Mouse (Mus musculus) c-Kit-positive CD71-negative TER-119-negative erythroid progenitor cells, embryonic 14.5 days (primary cell): Measurements from ENCODE around the gene Plekha5.
"Not testable (repeated sequence)": the region's sequence is repeated elsewhere in the genome, so short reads cannot be mapped to it uniquely, and the experiment has no call there.

Experiments used
- DNase-seq: peaks from one replicate; pipeline ENCODE4 v3.0.0-alpha.2; 2013; ENCODE audit warnings: low read depth

The Plekha5 gene

DNA sequence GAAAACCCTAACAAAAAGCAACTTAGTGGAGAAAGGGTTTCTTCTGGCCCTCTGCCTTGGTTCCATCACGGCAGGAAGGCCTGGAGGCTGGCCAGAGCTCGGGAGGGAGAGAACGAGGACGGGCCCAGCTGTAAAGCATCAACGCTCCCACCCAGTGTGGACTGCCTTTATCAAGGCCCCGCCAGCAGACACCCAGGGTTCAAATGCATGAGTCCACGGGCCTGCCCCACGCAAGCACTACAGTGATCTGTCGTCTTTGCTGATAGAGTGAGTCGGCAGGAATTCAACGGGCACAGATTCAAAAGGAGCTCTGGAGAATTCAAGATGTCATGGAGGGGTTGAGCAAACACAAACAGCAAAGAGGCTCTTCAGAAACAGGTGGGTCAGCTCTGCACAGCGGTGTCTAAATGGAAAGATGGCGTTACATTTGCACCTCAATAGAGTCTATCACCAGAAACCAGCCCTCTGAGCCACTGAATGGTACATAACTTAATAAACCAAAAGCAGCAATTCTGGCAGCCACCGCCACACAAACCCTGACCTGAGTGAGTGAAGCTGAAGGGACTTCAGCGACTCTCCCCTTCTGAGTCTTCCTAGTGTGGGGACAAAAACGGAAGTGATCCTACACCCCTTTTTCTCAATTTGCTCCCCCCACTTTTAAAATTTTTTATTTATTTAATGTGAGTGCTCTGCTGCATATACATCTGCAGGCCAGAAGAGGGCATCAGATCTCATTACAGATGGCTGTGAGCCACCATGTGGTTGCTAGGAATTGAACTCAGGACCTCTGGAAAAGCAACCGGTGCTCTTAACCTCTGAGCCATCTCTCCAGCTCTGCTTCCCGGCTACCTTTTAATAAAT lies 153.3 kb downstream of the Plekha5 start:
- DNase-seq = no peak

DNA sequence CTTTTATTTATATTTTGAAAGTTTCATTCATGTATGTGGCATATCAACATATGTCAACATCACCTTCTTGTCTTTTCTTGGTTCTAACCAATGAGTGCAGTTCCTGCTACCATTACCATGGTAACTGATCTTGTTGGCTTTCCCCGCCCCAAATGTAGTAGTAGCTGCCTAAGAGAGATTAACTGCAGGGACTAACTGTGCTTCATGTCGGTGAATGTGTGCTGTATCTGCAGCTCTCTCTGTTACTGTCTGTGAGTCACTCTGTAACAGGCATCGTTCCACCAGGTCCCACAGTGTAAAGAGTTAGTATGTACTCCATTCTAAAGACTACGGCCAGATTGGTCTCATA lies 153.9 kb downstream of the Plekha5 start:
- no peak for DNase-seq

DNA sequence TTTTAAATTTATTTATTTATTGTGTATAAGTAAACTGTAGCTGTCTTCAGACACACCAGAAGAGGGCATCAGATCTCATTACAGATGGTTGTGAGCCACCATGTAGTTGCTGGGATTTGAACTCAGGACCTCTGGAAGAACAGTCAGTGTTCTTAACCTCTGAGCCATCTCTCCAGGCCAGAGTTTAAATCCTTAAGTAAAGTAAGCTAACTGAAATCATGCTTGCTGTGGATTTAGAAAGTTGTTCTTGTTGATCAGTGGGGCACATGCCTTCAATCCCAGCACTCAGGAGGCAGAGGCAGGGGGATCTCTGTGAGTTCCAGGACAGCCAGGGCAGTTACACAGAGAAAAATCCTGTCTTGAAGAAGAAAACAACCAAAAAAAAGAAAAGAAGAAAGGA lies 155.1 kb downstream of the Plekha5 start:
- not testable (repeated sequence) for DNase-seq

DNA sequence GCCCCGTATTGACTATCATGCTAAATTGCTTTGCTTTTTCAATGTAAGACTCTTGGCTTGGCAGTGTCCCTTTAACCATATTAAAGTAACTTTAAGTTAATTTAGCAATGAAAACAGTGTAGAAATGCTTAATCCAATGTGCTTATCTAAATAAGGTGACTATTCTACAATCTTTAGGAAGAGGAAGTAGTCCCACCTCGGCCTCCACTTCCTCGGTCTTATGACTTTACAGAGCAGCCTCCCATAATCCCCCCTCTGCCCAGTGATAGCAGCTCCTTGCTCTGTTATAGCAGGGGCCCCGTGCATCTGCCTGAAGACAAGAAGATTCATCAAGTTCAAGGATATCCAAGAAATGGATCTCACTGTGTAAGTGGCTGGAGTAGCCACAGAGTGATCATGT lies 156.3 kb downstream of the Plekha5 start:
- no peak for DNase-seq

DNA sequence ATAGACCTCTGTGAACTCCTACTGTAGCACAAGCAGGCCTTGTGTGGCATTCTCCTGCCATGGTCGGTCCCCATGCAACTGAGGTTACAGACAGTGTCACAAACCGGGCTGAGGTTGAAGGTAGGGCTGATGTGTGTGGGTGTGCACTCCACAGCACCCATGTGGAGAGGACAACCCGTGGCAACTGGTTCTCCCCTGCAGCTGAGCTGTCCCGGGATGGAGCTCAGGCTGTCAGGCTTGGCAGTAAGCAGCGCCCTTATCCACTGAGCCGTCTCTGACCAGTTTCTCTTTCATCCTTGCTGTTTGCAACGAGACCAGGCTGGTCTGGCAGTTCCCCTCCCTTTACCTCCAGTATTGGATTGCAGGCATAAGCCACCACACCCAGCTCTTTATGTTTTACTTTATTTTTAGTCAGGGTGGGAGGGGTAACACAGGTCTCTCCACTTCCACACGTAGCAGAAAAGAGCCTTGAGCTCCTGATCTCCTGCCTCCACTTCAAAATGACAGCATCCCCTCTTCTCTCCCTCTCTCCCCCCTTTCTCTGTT lies 162.9 kb downstream of the Plekha5 start:
- no peak for DNase-seq

- no peak for DNase-seq
Measured at GRCm38 (mm10) chr6:140591331-140591730, 167.5 kb downstream of the Plekha5 start.

DNA sequence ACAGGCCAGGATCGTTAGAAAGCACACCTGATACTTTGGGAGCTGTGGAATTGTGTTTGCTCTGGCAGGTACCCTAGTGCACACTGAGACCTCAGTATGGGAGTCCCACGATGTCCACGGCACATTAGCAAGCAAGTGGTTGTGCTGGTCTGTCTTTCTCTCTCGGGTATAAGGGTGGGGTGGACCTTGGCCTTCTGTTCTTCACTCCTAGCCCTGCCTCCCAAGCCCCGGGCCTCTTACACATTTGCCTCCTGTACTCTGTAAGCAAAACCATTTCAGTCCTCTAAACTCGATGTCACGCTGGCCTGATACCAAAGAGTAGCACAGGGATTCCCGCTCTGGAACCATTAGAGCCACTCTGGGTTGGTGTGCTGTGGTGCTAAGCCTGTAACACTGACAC lies 168.9 kb downstream of the Plekha5 start:
- DNase-seq = no peak

DNA sequence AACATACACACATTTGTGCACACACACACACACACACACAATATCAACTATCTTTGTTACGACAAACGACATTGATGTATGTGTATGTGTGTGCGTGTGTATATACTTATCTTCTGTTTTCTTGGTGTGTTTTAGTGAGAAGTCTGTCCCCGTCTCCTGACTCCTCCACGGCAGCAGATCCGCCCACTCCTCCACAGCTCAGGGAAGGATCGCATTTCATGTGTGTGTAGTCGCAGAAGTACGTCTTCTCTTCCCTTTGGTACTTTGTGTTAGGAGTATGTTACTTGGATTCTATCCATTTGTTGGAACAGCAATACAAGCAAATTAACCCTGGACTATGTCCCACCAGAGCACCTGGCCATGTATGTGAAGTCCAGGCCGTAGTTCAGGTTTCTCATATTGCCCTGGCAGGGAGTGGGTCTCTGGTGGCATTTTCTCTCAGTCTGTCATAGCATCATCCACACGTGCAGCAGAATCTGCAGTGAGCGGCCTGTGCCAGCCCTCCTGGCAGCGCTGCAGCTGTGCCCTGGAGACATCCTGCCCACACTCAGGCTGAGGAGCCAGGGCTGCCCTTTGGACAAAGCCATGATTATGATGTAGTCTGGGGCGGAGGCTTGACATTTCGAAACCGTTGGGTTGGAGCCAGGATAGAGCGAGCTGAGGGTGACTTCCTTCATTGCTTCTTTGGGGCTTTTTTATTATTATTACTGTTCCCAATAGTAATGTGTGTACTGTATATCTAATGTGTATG lies 169.7 kb downstream of the Plekha5 start:
- DNase-seq = no peak

- DNase-seq = not testable (repeated sequence)
Measured at GRCm38 (mm10) chr6:140595551-140595950, 171.7 kb downstream of the Plekha5 start.

DNA sequence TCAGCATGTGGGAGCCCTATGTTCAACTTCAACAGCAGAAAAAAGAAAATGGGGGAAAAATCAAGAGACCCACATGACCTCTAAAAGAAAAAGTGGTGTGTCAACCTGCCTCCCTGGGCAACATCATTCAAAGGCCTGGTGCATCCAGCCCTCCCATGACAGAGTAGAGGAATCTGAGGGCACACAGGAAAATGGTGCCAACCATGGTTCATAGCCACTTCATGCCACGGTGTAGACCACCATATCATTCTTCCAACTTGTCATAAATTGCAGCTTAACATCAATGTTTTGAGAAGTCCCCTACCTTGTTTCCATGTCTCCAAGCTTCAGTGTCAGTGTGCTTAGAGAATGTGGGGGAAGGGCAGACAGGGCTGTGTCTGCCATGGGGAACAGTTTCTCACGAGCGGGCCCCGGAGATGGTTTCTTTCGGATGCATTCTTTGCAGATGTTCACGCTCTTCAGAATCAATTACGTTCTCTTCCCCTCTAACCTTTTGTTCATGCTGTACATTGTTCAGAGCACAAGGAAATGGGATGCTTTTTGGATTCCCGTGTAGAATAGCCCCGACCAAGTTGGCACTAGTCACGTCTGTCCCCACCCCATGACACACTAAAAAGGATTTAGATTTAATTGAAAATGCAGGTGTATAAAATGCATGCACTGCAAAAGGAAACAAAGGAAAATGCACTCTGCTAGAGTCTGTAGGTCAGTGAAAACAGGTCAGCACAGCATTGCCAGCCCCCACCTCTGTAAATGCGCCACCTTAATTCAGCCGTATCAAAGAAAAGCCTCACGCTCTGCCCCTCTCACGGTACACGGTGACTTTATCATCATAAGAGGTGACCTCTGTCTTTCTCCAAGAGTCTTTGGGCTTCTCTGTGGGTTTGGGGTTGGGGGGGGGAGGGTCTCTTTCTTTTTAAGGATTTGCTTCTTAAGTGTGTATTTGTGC lies 173.8 kb downstream of the Plekha5 start:
- no peak for DNase-seq

GRCm38 (mm10) chr6:140598516-140598915 lies 174.7 kb downstream of the Plekha5 start:
- no peak for DNase-seq

DNA sequence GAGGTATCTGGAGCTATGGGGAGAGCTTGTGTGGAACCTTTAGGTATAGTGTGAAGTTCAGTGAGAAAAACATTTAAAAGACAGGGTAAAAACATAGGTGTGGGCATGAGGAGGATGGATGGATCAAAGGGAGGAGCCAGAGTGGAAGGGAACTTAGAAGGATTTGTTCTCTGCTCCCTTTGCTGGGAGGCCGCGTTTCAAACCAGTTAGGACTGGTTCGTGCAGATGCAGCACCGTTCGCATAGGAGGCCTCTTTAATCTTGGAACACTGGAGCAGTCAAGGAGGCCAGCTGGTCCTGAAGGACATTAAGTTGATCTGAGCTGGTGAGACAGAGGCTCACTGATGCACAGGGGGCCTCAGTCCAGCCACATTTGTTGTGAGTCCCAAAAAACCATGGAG lies 175.5 kb downstream of the Plekha5 start:
- DNase-seq = no peak

GRCm38 (mm10) chr6:140600671-140601070 lies 176.8 kb downstream of the Plekha5 start:
- not testable (repeated sequence) for DNase-seq

- no peak for DNase-seq
Measured at GRCm38 (mm10) chr6:140601175-140601574, 177.3 kb downstream of the Plekha5 start.

GRCm38 (mm10) chr6:140603228-140603944 lies 179.5 kb downstream of the Plekha5 start:
- no peak for DNase-seq

DNA sequence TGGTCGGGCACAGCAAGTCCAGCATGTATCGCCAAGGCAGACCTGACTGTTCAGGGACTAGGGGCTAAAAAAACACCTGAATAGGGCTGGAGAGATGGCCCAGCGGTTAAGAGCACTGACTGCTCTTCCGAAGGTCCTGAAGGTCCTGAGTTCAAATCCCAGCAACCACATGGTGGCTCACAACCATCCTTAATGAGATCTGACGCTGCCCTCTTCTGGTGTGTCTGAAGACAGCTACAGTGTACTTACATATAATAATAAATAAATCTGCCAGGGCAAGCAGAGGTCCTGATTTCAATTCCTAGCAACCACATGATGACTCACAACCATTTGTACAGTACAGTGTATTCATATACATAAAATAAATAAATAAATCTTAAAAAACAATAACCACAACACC lies 181.3 kb downstream of the Plekha5 start:
- DNase-seq = not testable (repeated sequence)

DNA sequence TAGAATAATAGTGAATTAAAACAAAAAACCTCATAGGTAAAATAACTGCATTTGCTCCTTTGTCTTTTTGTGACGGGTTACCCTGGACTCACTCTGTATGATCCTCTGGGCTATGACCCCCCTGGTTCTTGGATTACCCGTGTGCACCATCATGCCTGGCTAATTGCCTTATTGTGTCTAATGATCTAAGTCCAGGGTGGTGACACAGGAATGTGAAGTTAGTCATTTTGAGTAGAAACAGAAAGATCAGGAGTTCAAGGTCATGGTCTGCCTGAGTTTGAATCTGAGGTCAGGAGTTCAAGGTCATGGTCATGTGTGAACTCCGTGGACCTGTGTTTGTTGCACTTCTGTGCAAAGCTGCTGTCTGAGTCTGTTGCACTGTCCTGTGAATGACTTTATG lies 181.9 kb downstream of the Plekha5 start:
- DNase-seq = no peak

GRCm38 (mm10) chr6:140606534-140606933 lies 182.7 kb downstream of the Plekha5 start:
- no peak for DNase-seq

- DNase-seq = no peak
Measured at GRCm38 (mm10) chr6:140608666-140609065, 184.8 kb downstream of the Plekha5 start.

GRCm38 (mm10) chr6:140609533-140609932 lies 185.7 kb downstream of the Plekha5 start:
- DNase-seq = no peak

DNA sequence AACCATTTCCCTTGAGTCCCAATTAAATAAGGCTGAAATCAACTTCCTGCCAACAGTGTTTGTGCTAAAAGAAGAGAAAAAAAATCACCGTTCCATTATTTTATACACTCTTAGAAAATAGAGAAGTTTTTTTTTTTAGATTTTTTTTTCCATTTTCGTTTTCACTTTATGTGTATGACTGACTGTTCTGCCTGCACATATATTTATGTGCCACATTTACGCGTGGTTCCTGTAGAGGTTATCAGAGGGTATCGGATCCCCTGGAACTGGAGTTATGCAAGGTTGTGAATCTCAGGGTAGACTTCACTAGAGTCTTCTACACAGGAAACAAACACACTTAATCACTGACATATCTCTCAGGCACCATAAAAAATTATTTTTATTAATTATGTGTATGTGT lies 186.3 kb downstream of the Plekha5 start:
- DNase-seq = no peak
